In genomic region chr13:68836183-68836582, GRCm38 (mm10) we compare ENCODE assay signal across 13 mouse cellular contexts.
"Had no signal": no experiment of that assay in that cellular context is flagged by ENCODE, and none has a peak within 500 bp of the region (broad histone marks: within the 10 kb centered on the region; RNA-seq: fewer than 3 reads in every experiment).

No protein-coding gene starts in this region.

- ATAC-seq: midbrain, embryonic 15.5 days had no signal

- H3K9ac ChIP-seq: liver, embryonic 14.5 days; lung, embryonic 15.5 days; midbrain, embryonic 12.5 days; midbrain, embryonic 15.5 days; neural tube, embryonic 12.5 days; stomach, embryonic 15.5 days had no signal

- H3K27ac ChIP-seq: liver, embryonic 14.5 days; lung, embryonic 15.5 days; midbrain, embryonic 10.5 days; midbrain, embryonic 12.5 days; midbrain, embryonic 15.5 days; neural tube, embryonic 12.5 days; stomach, embryonic 15.5 days had no signal

- H3K4me2 ChIP-seq: lung, embryonic 15.5 days; midbrain, embryonic 12.5 days; midbrain, embryonic 15.5 days; neural tube, embryonic 12.5 days; stomach, embryonic 15.5 days had no signal

- H3K36me3 ChIP-seq: midbrain, embryonic 10.5 days; midbrain, embryonic 12.5 days; midbrain, embryonic 15.5 days; neural tube, embryonic 12.5 days; stomach, embryonic 15.5 days had no signal

- H3K27me3 ChIP-seq: lung, embryonic 15.5 days; midbrain, embryonic 12.5 days; midbrain, embryonic 15.5 days; neural tube, embryonic 12.5 days; stomach, embryonic 15.5 days had no signal

- DNase-seq: lung, adult 2 months; lung, postnatal 4 days; right cerebral cortex, postnatal 14 days; thymus, adult 18-20 months; thymus, postnatal 14 days; thymus, postnatal 36 days had no signal

- H3K4me1 ChIP-seq: midbrain, embryonic 10.5 days; midbrain, embryonic 12.5 days; midbrain, embryonic 15.5 days; neural tube, embryonic 12.5 days had no signal

- H3K4me3 ChIP-seq: lung, embryonic 15.5 days; midbrain, embryonic 10.5 days; midbrain, embryonic 12.5 days; midbrain, embryonic 15.5 days; neural tube, embryonic 12.5 days; stomach, embryonic 15.5 days had no signal

- H3K9me3 ChIP-seq: lung, embryonic 15.5 days; midbrain, embryonic 10.5 days; midbrain, embryonic 12.5 days; midbrain, embryonic 15.5 days; neural tube, embryonic 12.5 days; stomach, embryonic 15.5 days had no signal
